Mouse (Mus musculus) G1E-ER4 (cell line): ENCODE measurements around the gene Copz2. TPM values are rescaled to one million over a fixed set of nuclear protein-coding genes. Genes with fewer than 3 reads are reported as not detected.
A peak's percentile ranks its signal among the peaks of the same experiment; 100 is the strongest.

Source experiments
- GATA1 ChIP-seq: IDR thresholded peaks from one replicate; pipeline ENCODE4 v1.8.0; 2012; ENCODE audit warnings: low read length, inconsistent platforms
- polyA plus RNA-seq: library from polyadenylated mRNA; stranded (reverse); fragments of >175 nt; gene quantifications from 2 replicates; pipeline ENCODE4 v1.2.3, GENCODE M21; 2012

The Copz2 gene
- polyA plus RNA-seq, 1 experiment: 0.45 TPM

DNA sequence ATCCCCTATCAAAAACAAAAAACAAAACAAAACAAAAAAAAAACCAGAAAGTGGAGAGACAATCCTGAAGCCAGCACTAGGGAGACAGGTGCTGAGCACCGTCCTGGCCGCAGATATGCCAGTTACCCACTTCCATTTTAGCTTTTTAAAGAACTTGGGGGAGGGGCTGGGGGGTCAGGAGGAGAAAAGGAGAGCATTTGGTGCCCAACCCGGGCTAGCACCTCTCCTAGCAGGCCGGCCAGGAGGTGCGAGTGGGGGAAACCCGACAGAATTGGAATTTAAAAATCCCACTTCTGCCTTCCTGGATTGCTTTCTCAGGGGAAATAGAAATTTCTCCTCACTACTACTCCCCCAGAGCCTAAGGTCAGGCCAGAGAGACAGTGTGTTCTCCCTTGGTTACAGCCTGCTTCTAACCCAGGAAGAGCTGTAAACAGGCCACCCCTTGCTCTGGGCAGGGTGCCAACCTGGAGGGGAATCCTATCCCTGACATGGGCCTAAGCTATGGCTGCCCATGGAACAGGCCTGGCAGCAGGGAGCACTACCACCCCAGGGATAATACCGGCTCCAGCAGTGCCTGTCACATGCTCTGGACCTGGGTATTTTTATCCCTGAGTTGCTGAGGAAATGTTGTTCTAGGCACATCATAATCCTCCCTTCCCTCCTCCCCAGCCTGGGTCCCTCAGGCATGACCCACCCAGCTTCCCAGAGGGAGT is 24.7 kb upstream of the Copz2 start:
- no peak for TF ChIP-seq GATA1

DNA sequence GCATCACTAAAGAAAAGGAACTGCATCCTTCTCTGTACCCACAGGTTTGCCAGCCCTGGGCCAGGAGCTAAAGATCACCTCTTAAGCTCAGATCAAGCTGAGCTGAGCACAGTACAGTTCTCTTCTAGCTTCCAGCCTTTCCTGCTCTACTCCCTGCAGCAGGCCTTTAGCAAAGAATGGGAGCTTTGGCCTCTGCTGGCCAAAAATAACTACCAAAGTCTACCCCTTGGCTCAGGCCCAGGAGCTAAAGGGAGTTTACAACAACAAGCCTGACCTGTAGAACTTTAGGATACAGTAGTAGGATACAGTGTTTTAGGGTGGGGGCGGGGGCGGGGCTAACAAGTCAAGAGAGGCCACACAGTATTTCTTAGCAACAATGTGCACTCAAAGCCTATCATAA is 23.2 kb upstream of the Copz2 start:
- TF ChIP-seq GATA1: no peak

- TF ChIP-seq GATA1: no peak
These were observed 22.5 kb upstream of the Copz2 start for GRCm38 (mm10) chr11:96827062-96827581.

DNA sequence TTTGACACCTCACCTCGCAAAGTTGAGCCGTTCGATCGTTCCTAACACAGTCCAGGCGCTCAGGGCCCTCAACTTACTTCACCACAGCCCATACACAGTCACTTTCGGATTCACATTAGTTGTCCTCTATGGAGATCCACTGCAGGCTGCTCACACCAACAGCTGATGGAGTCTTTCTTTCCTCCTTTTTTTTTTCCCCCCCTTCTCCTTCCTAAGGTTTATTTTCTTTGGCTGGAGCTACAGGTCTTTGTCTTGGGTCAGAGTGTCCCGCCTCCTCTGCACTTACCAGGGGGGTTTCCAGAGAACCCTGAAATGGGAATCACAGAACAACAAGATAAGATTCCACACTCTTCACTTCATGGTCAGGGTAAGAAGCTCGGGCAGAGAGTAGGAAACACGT is 21.8 kb upstream of the Copz2 start:
- no peak for TF ChIP-seq GATA1

DNA sequence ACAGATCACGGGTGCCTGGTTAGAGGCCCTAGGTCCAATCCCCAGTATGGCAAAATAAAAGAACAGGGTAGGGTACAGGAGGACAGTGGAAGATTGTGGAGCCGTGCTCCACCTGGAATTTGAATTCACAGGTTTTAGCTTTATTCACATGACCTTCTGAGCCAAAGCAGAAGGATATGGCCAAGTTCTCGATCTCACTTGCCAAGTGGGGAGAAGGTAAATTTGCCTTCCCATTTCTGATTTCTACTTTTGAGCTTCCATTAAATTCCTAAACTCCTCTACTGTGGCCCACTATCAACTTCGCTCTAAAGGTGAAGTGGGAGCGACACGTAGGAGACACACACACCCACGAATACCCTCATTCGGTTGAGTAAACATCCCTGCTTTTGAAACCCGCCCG is 20.8 kb upstream of the Copz2 start:
- TF ChIP-seq GATA1: no peak

DNA sequence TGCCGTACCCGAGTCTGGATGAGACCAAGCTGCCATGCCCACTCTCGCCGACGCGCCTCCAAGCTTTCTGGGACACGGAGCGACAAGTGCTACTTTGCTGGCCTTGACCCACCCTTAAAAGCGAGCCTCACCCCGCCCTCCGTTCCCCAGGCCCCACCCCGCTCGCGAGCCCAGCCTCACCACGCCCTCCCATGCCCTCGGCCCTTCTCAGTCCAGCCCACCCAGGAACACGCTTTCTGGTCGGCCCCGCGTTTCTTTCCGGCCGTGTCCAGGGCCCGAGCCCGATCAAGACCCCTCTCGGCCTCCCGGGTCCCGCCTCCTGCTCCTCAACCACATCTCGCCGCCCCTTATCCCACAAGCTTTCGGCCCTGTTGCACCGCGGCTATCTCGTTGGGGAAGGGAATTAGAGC is 20.3 kb upstream of the Copz2 start:
- no peak for TF ChIP-seq GATA1

- TF ChIP-seq GATA1: no peak
These were observed 19.7 kb upstream of the Copz2 start, which contains the start of gene Nfe2l1 for GRCm38 (mm10) chr11:96829813-96830538. Gene Nfe2l1 (minus strand): TSS chr11:96829968.

DNA sequence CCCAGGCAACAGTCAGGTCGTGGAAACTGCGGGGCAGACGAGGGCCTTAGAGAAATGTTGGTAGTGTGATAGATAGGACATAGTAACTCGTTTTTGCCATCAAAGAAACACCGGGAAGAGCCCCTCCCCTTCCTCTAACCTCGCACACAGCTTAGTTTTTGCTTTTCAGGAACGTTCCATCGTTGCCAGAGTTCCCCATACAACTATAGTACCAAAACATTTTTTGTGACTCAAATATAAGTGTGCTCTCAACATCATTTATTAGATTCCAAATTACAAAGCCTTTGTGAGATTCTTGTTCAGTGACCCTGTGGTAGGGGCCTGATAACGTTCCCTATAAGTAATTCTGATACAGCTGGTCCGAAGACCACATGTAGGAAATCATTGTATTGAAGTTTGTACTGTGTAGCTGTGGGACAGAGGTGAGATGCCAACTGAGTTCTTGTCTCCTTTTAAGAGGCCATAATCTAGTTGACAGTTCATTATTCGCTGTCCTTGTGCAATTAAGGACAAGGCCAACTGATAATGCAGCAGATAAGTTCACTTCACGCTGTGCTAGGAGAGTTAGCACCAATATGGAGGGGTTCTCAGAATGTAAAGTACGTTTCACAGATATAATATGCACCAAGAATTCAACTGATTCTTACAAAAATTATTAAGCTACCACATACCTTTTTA is 19.0 kb upstream of the Copz2 start:
- TF ChIP-seq GATA1: peak; percentile 38

GRCm38 (mm10) chr11:96831516-96831915 is 18.2 kb upstream of the Copz2 start:
- no peak for TF ChIP-seq GATA1

GRCm38 (mm10) chr11:96832541-96832940 is 17.1 kb upstream of the Copz2 start:
- TF ChIP-seq GATA1: no peak

GRCm38 (mm10) chr11:96832973-96833372 is 16.7 kb upstream of the Copz2 start:
- TF ChIP-seq GATA1: no peak

GRCm38 (mm10) chr11:96834127-96834526 is 15.5 kb upstream of the Copz2 start:
- TF ChIP-seq GATA1: no peak

- no peak for TF ChIP-seq GATA1
These were observed 12.4 kb upstream of the Copz2 start for GRCm38 (mm10) chr11:96837298-96837697.

DNA sequence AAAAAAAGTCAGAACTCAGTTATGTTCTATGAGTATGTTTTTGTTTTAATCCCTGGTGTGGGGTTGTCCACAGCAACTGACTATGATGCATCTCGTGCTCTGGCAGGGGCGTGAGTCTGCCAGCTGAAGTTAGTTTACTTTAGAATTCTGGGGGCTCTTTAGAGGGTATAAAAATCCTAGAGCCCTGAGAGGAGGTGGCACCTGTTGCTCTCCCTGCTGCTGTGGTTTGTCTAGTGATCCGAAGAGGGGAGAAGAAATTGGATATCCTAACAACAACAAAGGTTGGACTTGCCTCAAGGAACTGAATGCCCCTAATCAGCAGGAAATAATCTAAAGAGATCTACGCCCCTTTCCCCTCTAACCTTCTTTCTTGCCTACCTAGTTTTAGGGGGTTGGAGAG is 11.3 kb upstream of the Copz2 start:
- no peak for TF ChIP-seq GATA1

GRCm38 (mm10) chr11:96839428-96839827 is 10.2 kb upstream of the Copz2 start:
- no peak for TF ChIP-seq GATA1

- no peak for TF ChIP-seq GATA1
These were observed 9.8 kb upstream of the Copz2 start for GRCm38 (mm10) chr11:96839877-96840276.
